Mouse (Mus musculus) cerebellum, adult 2 months (tissue): ENCODE results near the gene Ska3. TPM values are rescaled to one million over a fixed set of nuclear protein-coding genes. Genes with fewer than 3 reads are reported as not detected.
"Not testable (repeated sequence)": the region's sequence is repeated elsewhere in the genome, so short reads cannot be mapped to it uniquely, and the experiment has no call there.

ENCODE experiments used
- DNase-seq, 2 experiments: peaks; one replicate each; pipeline ENCODE4 v3.0.0; 2021
- H3K27ac ChIP-seq: fragments of 200-500 bp; 2 replicates; pipeline ENCODE4 v1.5.1; 2012; ENCODE audit warnings: low read length, control low read depth, inconsistent platforms; ENCODE audit not compliant: insufficient read depth
- H3K27me3 ChIP-seq: fragments of 200-500 bp; 2 replicates; pipeline ENCODE4 v1.6.1; 2012; ENCODE audit warnings: inconsistent platforms, mild to moderate bottlenecking, low read length, moderate library complexity; ENCODE audit not compliant: control insufficient read depth, insufficient read depth
- H3K4me1 ChIP-seq: fragments of 200-500 bp; 2 replicates; pipeline ENCODE4 v1.6.1; 2011; ENCODE audit warnings: low read length; ENCODE audit not compliant: control insufficient read depth, insufficient read depth
- H3K4me3 ChIP-seq: fragments of 200-500 bp; replicated peaks from 2 replicates; pipeline ENCODE3; 2011; ENCODE audit warnings: mild to moderate bottlenecking, low read depth, low read length, control low read depth; ENCODE audit not compliant: insufficient read depth
- CTCF ChIP-seq: fragments of 200-500 bp; IDR thresholded peaks from 2 replicates; pipeline ENCODE4 v1.5.1; 2011; ENCODE audit warnings: low read depth, mild to moderate bottlenecking, control low read depth, low read length, moderate library complexity, borderline replicate concordance; ENCODE audit not compliant: insufficient read depth
- POLR2A ChIP-seq: fragments of 200-500 bp; IDR thresholded peaks from 2 replicates; pipeline ENCODE4 v1.6.1; 2011; ENCODE audit warnings: low read length, control low read depth, borderline replicate concordance; ENCODE audit not compliant: insufficient read depth
- WGBS: fragments of 180-500 bp; shearing (Covaris S2); methylation state at CpG from one replicate; pipeline ENCODE4 v1.1.7; 2018; 5-methylcytosine and 5-hydroxymethylcytosine counted together
- polyA plus RNA-seq: library from polyadenylated mRNA; depleted of rRNA; stranded (reverse); fragments of >200 nt; gene quantifications from 2 replicates; pipeline ENCODE4 v1.2.3, GENCODE M21; 2012; rRNA removed

The Ska3 gene
- polyA plus RNA-seq, result 0.38 and 0.41 TPM in 2 replicates

- peak; percentile 89 to 91 for DNase-seq
- TF ChIP-seq CTCF (no peak), POLR2A (peak; percentile 78)
- H3K27me3 ChIP-seq, result no peaks in the 10 kb centered on the region
- peak within 1 kb of the TSS; percentile 71 for H3K4me3 ChIP-seq
- under 1% methylated on average over 96 of the region's 96 CpGs for WGBS
- H3K4me1 ChIP-seq, result peaks cover 3% of the 10 kb centered on the region; the same call in 1 of the 2 replicates
- peak within 1 kb of the TSS; percentile 56 for H3K27ac ChIP-seq
Measured at GRCm38 (mm10) chr14:57825788-57826751, at the start of gene Ska3, which contains the start of gene Mrpl57. Gene Ska3, minus strand, starts transcription at chr14:57826185. Gene Mrpl57, plus strand, starts transcription at chr14:57826234.

GRCm38 (mm10) chr14:57866676-57867276 is 40.8 kb upstream of the Ska3 start:
- Histone ChIP-seq H3K27ac (no peak overlapping the region), H3K27me3 (no peaks in the 10 kb centered on the region), H3K4me1 (peaks cover 3% of the 10 kb centered on the region), H3K4me3 (no peak overlapping the region)
- WGBS, result 65% methylated on average over 3 of the region's 3 CpGs
- peak in 1 of 2 experiments; percentile 77 for DNase-seq
- TF ChIP-seq CTCF, result no peak
- no peak for TF ChIP-seq POLR2A

GRCm38 (mm10) chr14:57865256-57865655 is 39.3 kb upstream of the Ska3 start:
- H3K4me3 ChIP-seq, result no peak overlapping the region
- DNase-seq, result no peak
- TF ChIP-seq POLR2A (no peak), CTCF (no peak)
- no peaks in the 10 kb centered on the region for H3K27me3 ChIP-seq
- 93% methylated on average over 3 of the region's 3 CpGs for WGBS
- H3K27ac ChIP-seq, result no peak overlapping the region
- H3K4me1 ChIP-seq, result peaks cover 3% of the 10 kb centered on the region

GRCm38 (mm10) chr14:57863129-57863528 is 37.1 kb upstream of the Ska3 start:
- Histone ChIP-seq H3K4me1 (peaks cover 3% of the 10 kb centered on the region), H3K27ac (no peak overlapping the region), H3K4me3 (no peak overlapping the region), H3K27me3 (no peaks in the 10 kb centered on the region)
- DNase-seq, result no peak
- WGBS, result 26% methylated on average over 2 of the region's 2 CpGs
- TF ChIP-seq CTCF (no peak), POLR2A (no peak)

- Histone ChIP-seq H3K4me1 (peaks cover 3% of the 10 kb centered on the region), H3K4me3 (no peak overlapping the region), H3K27ac (no peak overlapping the region), H3K27me3 (no peaks in the 10 kb centered on the region)
- DNase-seq, result no peak
- TF ChIP-seq CTCF (no peak), POLR2A (no peak)
- WGBS, result 92% methylated on average over 4 of the region's 4 CpGs
Measured at GRCm38 (mm10) chr14:57861987-57862412, 36.0 kb upstream of the Ska3 start.

- Histone ChIP-seq H3K27me3 (no peaks in the 10 kb centered on the region), H3K4me3 (no peak overlapping the region), H3K27ac (no peak overlapping the region), H3K4me1 (no peaks in the 10 kb centered on the region; the same call in 1 of the 2 replicates)
- TF ChIP-seq CTCF (no peak), POLR2A (no peak)
- no peak for DNase-seq
Measured at GRCm38 (mm10) chr14:57859520-57859919, 33.5 kb upstream of the Ska3 start.

GRCm38 (mm10) chr14:57858601-57859000 is 32.6 kb upstream of the Ska3 start:
- no peaks in the 10 kb centered on the region for H3K27me3 ChIP-seq
- DNase-seq, result no peak
- H3K27ac ChIP-seq, result no peak overlapping the region
- H3K4me3 ChIP-seq, result no peak overlapping the region
- TF ChIP-seq CTCF (no peak), POLR2A (no peak)
- H3K4me1 ChIP-seq, result no peaks in the 10 kb centered on the region; the same call in 1 of the 2 replicates
- 86% methylated on average over 2 of the region's 2 CpGs for WGBS

- H3K27me3 ChIP-seq, H3K4me3 ChIP-seq, H3K27ac ChIP-seq, H3K4me1 ChIP-seq, DNase-seq: not testable (repeated sequence)
Measured at GRCm38 (mm10) chr14:57856037-57856436, 30.1 kb upstream of the Ska3 start.
